Mouse (Mus musculus): ENCODE data around the gene Pigl.

Gene Pigl

GRCm38 (mm10) chr11:62560463-62561016 is 102.3 kb downstream of the Pigl start:
- DNase-seq = no peak

DNA sequence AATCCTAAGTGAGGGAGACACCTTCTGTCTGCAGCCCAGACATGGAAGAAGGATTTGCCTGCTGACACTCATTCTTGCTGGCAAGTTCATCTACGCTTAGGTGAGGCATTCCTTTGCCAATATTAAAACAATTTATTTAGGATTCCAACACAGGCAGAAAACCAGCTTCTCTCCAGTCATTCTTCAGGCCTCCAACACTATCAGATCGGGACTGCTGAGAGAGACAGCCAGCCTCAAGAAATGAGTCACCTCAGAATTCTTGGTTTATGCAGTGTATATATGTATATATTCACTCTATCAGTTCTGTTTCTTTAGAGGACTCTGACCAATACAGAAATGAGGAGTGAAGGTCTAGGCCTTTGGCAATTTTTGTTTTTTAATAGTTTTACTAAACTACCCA is 105.3 kb downstream of the Pigl start:
- DNase-seq = no peak

Data from layer of hippocampus, adult 9-11 months (tissue).